Mouse (Mus musculus): ENCODE measurements around the gene Ralgps1.

DNA sequence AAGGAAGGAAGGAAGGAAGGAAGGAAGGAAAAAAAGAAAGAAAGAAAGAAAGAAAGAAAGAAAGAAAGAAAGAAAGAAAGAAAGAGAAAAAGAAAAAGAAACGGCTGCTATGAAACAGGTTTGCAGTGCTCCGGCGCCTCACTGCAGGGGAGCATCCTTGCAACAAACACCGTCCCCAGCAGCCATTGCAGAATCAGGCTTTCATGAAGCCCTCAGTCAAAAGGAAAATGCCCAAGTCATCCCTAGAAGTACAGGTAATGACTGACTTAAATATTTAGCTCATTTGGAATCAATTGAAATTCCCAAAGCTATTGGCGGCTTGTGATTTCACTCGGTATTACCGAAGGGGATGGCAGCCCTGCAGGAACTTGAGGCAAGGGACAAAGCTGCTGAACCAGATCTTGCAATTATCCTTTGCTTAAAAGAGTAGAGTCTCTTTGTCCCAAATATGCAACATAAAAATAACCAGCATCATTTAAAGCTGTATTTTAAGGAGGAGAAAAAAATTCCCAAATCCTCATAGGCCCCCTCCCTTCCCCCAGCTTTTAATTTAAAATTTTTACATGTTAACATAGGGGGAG, 285.2 kb downstream of the Ralgps1 start:
- TF ChIP-seq CTCF (IDR thresholded peaks at IDR 0.05; ENCODE audit: borderline replicate concordance, extremely low read depth, insufficient read depth, insufficient read length) (no peak), POLR2A (IDR thresholded peaks at IDR 0.05; ENCODE audit: borderline replicate concordance, extremely low read depth, insufficient read depth, insufficient read length, poor library complexity, severe bottlenecking) (no peak)
